Mouse (Mus musculus) frontal cortex, postnatal 14 days (tissue): ENCODE measurements around the gene Inhbe.
A peak's percentile ranks its signal among the peaks of the same experiment; 100 is the strongest.
"Not testable (repeated sequence)": the region's sequence is repeated elsewhere in the genome, so short reads cannot be mapped to it uniquely, and the experiment has no call there.

Experiments
- DNase-seq, 2 experiments: peaks; one replicate each; pipeline ENCODE4 v3.0.0; 2022; ENCODE audit warnings: low spot score in 2 of 2

The Inhbe gene

DNA sequence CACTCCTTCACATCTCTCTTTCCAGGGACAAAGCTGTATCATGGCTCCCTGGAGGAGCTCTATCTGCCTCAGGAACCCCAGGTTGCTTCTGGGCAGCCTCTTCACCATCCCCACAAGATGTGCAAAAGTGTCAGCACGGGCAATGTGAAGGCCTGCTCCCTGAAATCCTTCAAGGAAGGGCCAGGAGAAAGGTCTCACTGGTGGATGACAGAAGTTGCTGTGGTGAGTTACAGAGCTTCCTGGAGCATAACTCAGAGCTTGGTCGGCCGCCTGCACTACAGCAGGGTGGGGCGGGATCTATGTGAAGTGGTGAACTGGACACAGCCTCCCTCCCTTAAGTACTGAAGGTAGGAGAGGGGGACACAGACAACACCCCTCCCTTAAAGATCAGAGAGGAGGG, 31.5 kb downstream of the Inhbe start:
- no peak for DNase-seq

DNA sequence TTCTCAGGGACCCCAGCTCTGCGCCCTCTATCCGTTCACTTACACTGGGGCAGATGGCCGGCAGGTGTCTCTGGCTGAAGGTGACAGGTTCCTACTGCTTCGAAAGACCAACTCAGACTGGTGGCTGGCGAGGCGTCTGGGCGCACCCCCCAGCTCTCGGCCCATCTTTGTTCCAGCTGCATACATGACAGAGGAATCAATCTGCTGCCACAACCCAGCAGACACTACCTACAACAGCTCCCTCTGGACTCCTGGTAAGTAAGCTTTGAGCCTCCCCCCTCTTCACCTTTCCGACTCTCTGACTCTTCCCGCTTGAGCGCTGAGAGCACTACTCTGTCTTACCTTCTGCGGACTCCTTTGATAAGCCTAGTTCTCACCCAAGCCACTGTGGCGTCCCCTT, 32.0 kb downstream of the Inhbe start:
- no peak for DNase-seq

DNA sequence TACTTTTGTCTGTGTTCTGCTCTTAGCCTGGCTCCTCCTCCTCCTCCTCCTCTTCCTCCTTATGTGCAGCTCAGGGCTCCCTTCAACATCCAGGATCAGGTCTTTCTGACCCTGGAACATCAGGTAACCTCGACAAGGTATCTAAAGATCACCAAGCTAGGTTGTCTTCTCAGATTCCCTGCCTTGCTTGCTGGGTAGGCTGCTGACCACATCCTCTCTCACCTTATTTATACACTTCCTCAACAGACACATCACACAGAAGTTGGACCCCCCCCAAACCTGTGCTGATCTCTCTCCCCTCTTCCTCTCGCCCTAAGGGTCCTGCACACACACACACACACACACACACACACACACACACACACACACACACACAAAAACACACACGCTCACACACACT, 32.6 kb downstream of the Inhbe start, which contains the start of gene Arhgap9:
Gene Arhgap9, plus strand, starts transcription at position 344 of the 400 bp plus-strand sequence.
- no peak for DNase-seq

DNA sequence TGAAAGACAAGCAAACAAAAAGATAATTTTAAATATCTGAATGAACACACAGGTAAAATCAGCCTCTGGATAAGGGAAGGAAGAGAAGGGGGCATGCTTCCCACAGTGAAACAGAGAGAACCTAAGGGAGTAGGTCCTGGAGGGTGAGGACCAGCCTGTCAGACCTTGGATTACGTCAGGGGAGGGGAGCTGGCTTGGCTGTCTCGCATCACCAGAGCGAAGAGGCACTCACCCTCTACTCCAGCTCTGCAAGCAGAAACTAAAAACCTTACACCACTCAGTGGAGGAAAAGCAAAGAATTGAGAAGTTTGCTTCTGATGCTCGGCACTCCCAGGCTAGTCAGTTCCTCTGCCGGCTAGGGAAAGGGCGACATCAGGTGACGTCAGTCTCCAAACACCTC, 34.2 kb downstream of the Inhbe start:
- DNase-seq = no peak

DNA sequence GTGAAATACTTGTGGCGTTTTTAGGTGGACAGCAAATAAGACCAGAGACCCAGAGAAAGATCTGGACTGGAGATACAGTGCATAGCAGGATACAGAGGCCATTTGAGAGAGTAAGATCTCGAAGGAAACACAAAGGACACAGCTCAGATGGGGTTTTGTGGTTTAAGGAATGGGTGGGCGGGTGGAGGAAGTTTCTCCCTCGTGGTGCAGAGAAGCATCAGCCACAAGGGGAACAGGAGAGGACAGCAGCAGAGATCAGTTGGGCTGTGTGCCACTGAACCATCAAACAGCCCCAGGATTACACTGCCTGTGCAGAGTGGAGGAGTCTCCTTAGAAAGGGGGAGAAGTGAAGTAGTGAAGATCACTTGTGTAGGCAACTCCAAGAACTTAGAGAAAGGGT, 36.2 kb downstream of the Inhbe start:
- DNase-seq = no peak

DNA sequence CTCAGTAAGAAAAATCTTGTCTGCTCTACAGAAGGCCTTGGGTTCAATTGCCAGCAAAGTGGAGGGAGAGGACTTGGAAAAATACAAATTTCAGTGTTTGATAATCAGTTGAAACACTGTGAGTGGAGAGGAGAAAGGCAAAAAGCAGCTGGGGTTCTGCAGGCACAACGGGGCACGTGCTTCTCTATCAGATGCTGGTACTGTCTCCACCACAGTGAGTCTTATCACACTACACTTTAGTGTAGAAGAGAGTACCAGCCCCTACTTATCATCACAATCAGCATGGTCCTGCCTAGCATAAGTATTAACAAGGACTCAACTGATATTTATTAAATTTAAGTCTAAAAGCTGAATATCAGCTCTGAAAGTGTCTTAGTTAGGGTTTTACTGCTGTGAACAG, 36.9 kb downstream of the Inhbe start:
- DNase-seq = no peak

DNA sequence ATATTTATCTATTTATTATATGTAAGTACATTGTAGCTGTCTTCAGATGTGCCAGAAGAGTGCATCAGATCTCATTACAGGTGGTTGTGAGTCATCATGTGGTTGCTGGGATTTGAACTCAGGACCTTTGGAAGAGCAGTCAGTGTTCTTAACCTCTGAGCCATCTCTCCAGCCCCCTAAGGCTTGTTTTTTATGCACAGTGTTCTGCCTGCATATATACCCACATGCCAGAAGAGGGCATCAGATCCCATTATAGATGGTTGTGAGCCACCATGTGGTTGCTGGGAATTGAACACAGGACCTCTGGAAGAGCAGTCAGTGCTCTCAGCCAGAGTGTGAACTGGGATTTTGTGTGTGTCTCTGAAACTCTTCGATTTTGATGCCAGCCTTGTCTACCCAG, 39.3 kb downstream of the Inhbe start:
- not testable (repeated sequence) for DNase-seq

DNA sequence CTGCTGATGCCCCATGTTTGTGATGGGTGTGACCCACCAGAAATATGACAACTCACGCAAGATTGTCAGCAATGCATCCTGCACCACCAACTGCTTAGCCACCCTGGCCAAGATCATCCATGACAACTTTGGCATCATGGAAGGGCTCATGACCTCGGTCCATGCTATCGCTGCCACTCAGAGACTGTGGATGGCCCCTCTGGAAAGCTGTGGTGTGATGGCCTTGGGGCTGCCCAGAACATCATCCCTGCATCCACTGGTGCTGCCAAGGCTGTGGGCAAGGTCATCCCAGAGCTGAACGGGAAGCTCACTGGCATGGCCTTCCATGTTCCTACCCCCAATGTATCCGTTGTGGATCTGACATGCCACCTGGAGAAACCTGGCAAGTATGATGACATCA, 40.7 kb downstream of the Inhbe start:
- not testable (repeated sequence) for DNase-seq

DNA sequence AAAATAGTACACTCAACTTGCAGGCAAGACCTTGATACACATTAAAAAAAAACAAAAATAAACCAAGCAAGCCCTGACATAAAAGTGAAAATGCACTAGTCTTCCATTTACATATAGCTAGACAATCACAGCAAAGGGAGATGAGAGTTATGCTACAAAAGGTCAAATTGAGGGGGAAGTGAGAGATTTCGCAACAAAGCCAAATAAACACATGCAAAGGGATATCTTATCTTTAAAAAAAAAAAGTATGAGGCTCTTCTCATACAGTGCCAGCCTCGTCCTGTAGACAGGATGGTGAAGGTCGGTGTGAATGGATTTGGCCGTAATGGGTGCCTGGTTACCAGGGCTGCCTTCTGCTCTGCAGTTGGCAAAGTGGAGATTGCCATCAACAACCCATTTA, 41.4 kb downstream of the Inhbe start:
- no peak for DNase-seq

DNA sequence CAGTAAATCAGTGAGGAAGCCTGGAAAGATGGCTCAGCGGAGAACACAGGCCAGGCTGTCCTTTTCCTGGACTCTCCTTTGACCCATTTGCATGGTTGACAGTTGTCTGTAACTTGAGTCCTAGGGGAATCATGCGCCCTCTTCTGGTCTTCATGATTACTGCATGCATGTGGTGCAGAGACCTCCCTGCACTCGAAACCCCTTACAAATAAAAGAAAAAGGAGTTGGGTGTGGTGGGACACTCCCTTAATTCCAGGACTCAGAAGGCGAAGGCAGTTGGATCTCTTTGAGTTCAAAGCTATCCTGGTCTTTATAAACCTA, 41.9 kb downstream of the Inhbe start:
- DNase-seq = peak; percentile 61 to 73

DNA sequence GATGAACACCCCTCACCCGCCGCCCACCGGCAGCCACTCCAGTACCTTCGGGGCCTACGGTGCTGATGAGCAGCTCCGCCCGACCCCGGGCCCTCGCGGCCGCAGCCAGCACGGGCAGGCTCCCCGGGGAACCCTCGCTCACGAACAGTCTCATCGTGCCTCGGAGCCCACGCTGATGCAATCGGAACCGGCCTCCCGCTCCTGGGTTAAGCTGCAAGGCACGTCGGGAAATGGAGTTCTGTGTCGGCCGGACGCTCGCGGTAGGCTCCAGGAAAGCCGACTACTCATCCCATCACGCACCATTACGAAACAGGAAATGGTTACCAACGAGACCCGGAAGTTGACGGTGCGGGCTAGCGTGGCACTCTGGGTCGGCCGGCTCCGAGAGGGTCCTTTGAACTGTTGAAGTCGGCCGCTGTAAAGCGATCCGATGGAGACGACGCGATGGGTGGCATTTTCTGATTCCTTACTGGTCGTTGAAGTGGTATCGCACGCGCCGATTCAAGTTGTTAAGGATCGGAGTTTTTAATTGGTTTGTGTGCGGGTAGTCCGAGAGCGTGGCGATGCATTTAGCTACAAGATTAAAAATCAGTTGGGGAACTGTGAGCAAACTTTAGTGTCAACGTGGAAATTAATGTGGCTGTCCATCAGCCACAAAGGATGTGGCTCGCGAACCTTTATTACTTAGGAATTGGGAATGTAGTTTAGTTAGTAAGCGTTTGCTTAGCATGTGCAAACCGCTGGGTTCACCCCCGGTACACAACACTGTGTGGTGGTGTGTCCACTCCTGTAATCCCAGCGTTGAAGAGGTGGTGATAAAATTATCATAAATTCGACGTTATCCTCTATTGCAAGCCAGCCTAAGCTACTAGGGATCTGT, 42.5 kb downstream of the Inhbe start, which contains the start of gene Mars:
Gene Mars, minus strand, starts transcription at position 311 of the 880 bp plus-strand sequence.
- peak; percentile 90 for DNase-seq

DNA sequence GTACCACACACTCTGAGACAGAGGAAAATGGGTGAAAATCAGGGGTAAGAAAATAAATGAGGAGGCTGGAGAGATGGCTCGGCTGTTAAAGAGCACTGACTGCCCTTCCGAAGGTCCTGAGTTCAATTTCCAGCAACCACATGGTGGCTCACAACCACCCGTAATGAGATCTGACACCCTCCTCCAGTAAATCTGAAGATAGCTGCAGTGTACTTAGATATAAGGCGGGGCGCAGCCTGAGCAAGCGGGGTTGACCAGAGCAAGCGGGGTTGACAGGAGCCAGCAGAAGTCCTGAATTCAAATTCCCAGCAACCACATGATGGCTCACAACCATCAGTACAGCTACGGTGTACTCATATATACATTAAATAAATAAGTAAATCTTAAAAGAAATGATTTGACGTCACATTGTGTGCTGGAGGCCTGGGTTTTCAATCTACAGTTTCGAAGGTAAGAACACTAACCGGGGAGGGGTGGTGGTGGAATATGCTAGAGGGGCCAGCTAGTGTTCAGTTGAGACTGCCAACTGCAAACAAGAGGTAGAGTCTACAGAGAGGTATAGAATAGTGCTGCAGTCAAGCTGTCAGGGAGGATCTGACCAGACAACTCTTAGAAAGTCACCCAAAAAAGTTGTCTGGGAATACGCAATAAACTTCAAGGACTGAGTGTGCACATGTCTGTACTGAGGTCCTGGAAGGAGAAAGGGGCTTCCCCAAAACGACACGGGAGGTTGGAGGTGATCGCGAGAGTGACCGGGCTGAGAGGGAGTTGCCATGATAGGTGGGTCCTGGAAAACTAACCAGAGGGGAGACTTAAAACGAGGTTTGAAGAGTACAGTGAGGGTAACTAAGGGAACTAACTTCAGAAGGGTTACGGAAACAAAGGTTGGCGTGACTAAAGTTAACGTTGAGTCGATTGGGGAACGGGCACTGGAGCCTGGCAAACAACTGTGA, 43.4 kb downstream of the Inhbe start:
- DNase-seq = no peak

DNA sequence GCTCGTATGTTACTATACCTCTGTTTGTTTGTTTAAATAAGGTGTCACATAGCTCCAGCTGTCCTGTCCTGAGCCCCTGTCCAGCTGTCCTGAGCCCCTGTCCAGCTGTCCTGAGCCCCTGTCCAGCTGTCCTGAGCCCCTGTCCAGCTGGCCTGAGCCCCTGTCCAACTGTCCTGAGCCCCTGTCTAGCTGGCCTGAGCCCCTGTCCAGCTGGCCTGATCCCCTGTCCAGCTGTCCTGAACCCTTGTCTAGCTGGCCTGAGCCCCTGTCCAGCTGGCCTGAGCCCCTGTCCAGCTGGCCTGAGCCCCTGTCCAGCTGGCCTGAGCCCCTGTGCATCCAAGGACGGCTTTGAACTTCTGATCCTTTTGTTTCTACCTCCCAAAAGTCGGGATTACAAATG, 45.0 kb downstream of the Inhbe start:
- not testable (repeated sequence) for DNase-seq

DNA sequence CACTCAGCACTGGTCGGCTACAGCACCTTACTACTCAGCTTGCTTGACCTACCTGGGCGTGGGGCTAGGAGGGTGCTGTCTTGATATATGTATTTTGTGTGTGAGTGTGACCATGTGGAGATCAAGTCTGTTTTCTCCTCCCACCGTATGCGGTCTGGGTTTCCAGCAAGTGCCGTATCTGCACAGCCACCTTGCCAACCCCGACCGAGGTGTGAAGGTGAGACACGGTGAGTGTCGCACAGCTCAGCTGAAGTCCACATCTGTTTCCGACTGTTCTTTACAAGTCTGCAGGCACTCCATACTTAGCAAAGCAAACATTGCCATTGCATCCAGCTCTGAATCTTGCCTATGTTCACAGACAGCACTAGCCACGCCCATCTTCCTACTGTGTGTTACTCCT, 51.1 kb downstream of the Inhbe start:
- DNase-seq = no peak

DNA sequence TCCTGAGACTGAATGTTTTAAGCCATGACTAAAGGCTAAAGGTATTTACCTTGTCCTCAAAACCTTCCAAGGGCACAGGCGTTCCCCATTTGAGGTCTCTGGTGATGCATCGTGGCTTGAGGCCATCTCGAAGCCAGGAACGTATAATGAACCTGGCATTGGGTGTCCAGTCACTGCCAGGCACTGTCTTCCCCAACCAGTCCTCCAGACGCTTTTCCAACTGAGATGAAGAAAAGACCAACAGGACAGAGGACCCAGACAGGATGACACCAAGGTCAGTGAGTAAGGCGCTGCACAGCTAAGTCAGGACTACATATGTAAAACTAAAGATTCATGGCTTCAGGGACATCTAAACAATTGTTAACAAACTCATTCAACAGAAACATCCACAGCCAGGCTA, 53.9 kb downstream of the Inhbe start:
- no peak for DNase-seq
